16 mouse cellular contexts compared by ENCODE assay signal in the genomic region with DNA sequence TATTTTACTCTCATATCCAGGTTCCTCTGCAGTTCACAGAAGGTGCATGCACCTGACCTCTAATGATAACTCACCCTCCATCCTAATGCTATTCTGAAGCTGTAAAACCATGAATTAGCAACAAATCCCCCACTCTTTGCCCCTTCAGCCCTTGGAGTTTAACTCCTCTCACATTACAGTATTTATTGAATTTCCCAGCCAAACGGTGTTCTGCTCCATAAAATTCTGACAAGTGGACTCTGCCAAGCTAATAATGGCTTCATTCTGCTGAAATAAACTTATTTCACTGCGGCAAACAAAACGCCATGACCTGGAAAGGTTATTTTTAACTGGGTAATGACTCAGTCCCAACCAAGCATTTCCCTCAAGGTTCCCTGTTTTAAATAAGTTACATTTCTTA.
DNase-seq lines count a peak whose midpoint lies in the region; ATAC-seq and TF ChIP-seq lines count a peak whose summit lies in the region.
"Had no signal": no experiment of that assay in that cellular context is flagged by ENCODE, and none has a peak within 500 bp of the region (broad histone marks: within the 10 kb centered on the region; RNA-seq: fewer than 3 reads in every experiment).

No protein-coding gene starts in this region.

- intact Hi-C loops in heart, postnatal 36 days (cut with DNase I) = no loop called here

- H3K9me3 ChIP-seq in heart, postnatal 0 days (replicated peaks; ENCODE audit: control insufficient read depth, low read length) = no peaks in the 10 kb centered on the region
- no peaks in the 10 kb centered on the region for H3K9me3 ChIP-seq in stomach, embryonic 14.5 days (ENCODE audit: control insufficient read depth, low read depth, low read length)
- no peaks in the 10 kb centered on the region for H3K9me3 ChIP-seq in stomach, postnatal 0 days (ENCODE audit: control insufficient read depth, low read length)
- no peaks in the 10 kb centered on the region for H3K9me3 ChIP-seq in limb, embryonic 10.5 days (replicated peaks)
- H3K9me3 ChIP-seq: liver, embryonic 12.5 days had no signal

- H3K4me3 ChIP-seq in heart, postnatal 0 days (ENCODE audit: low read depth, low read length) = no peak overlapping the region
- no peak overlapping the region for H3K4me3 ChIP-seq in stomach, embryonic 14.5 days (ENCODE audit: low read depth, low read length)
- no peak overlapping the region for H3K4me3 ChIP-seq in stomach, postnatal 0 days (ENCODE audit: low read depth, low read length)
- H3K4me3 ChIP-seq in limb, embryonic 10.5 days = no peak overlapping the region
- H3K4me3 ChIP-seq: liver, embryonic 12.5 days had no signal

- no peak overlapping the region for H3K27ac ChIP-seq in heart, postnatal 0 days (ENCODE audit: low read depth)
- no peak overlapping the region for H3K27ac ChIP-seq in stomach, embryonic 14.5 days (ENCODE audit: low read length)
- no peak overlapping the region for H3K27ac ChIP-seq in stomach, postnatal 0 days (replicated peaks)
- 0 out of 2 replicates have a peak overlapping the region, but pooled peaks have one; percentile 25 for H3K27ac ChIP-seq in limb, embryonic 10.5 days
- H3K27ac ChIP-seq: hindbrain, embryonic 14.5 days; liver, embryonic 12.5 days had no signal

- peak overlapping the region; percentile 31; the same call in 1 of the 2 replicates for H3K4me2 ChIP-seq in heart, postnatal 0 days (ENCODE audit: low read depth, low read length)
- 0 out of 2 replicates have a peak overlapping the region, but pooled peaks have one; percentile 13 for H3K4me2 ChIP-seq in stomach, embryonic 14.5 days (replicated peaks; ENCODE audit: low read depth, low read length)
- no peak overlapping the region for H3K4me2 ChIP-seq in stomach, postnatal 0 days (replicated peaks; ENCODE audit: low read depth)
- H3K4me2 ChIP-seq: hindbrain, embryonic 14.5 days; liver, embryonic 12.5 days had no signal

- no peak overlapping the region for H3K9ac ChIP-seq in heart, postnatal 0 days (replicated peaks; ENCODE audit: low read depth, low read length)
- no peak overlapping the region for H3K9ac ChIP-seq in stomach, embryonic 14.5 days (replicated peaks; ENCODE audit: low read depth, low read length)
- H3K9ac ChIP-seq in stomach, postnatal 0 days (ENCODE audit: low read length) = no peak overlapping the region
- H3K9ac ChIP-seq: forebrain, postnatal 0 days; hindbrain, embryonic 14.5 days; liver, embryonic 12.5 days had no signal

- WGBS in heart, postnatal 0 days = 38% methylated on average over 3 of the region's 3 CpGs
- WGBS in stomach, embryonic 14.5 days = 26% methylated on average over 3 of the region's 3 CpGs
- 37% methylated on average over 3 of the region's 3 CpGs for WGBS in stomach, postnatal 0 days
- WGBS in limb, embryonic 10.5 days = 54% methylated on average over 3 of the region's 3 CpGs

- no peak for TF ChIP-seq EP300 in heart, postnatal 0 days (IDR thresholded peaks at IDR 0.05; ENCODE audit: low read depth)
- no peak for TF ChIP-seq EP300 in stomach, postnatal 0 days (optimal IDR thresholded peaks at IDR 0.05)

- no peak for ATAC-seq in heart, postnatal 0 days (ENCODE audit: insufficient read depth, low read depth)
- ATAC-seq in stomach, embryonic 14.5 days (ENCODE audit: insufficient number of reproducible peaks, insufficient read depth, low FRiP score, low read depth) = no peak
- no peak for ATAC-seq in stomach, postnatal 0 days (ENCODE audit: low FRiP score, low TSS enrichment)
- ATAC-seq: forebrain, postnatal 0 days; liver, embryonic 12.5 days had no signal

- H3K4me1 ChIP-seq in heart, postnatal 0 days (ENCODE audit: control insufficient read depth, insufficient read depth) = peaks cover 34% of the 10 kb centered on the region
- H3K4me1 ChIP-seq in stomach, embryonic 14.5 days (ENCODE audit: control insufficient read depth, insufficient read depth, low read length) = peaks cover 6% of the 10 kb centered on the region
- no peaks in the 10 kb centered on the region for H3K4me1 ChIP-seq in stomach, postnatal 0 days (replicated peaks; ENCODE audit: control insufficient read depth, insufficient read depth)
- peaks cover 60% of the 10 kb centered on the region for H3K4me1 ChIP-seq in limb, embryonic 10.5 days
- H3K4me1 ChIP-seq: liver, embryonic 12.5 days had no signal

- H3K36me3 ChIP-seq in heart, postnatal 0 days (replicated peaks; ENCODE audit: control insufficient read depth, insufficient read depth, low read length) = no peaks in the 10 kb centered on the region
- H3K36me3 ChIP-seq in stomach, embryonic 14.5 days (ENCODE audit: control insufficient read depth, insufficient read depth, low read length) = no peaks in the 10 kb centered on the region
- no peaks in the 10 kb centered on the region for H3K36me3 ChIP-seq in stomach, postnatal 0 days (ENCODE audit: control insufficient read depth, insufficient read depth, low read length)
- no peaks in the 10 kb centered on the region for H3K36me3 ChIP-seq in limb, embryonic 10.5 days
- H3K36me3 ChIP-seq: liver, embryonic 12.5 days had no signal

- H3K27me3 ChIP-seq in heart, postnatal 0 days (ENCODE audit: control insufficient read depth, insufficient read depth, low read length) = no peaks in the 10 kb centered on the region
- H3K27me3 ChIP-seq in stomach, embryonic 14.5 days (ENCODE audit: control insufficient read depth, insufficient read depth, low read length) = no peaks in the 10 kb centered on the region
- H3K27me3 ChIP-seq in stomach, postnatal 0 days (ENCODE audit: control insufficient read depth, insufficient read depth, low read length) = no peaks in the 10 kb centered on the region
- no peaks in the 10 kb centered on the region for H3K27me3 ChIP-seq in limb, embryonic 10.5 days (ENCODE audit: low read depth, poor library complexity, severe bottlenecking)
- H3K27me3 ChIP-seq: liver, embryonic 12.5 days had no signal

- DNase-seq in heart, postnatal 0 days (ENCODE audit: low spot score) = no peak
- DNase-seq in heart, postnatal 36 days = no peak
- no peak for DNase-seq in stomach, postnatal 0 days (ENCODE audit: low spot score)
- DNase-seq in limb, embryonic 10.5 days (ENCODE audit: low spot score) = no peak
- DNase-seq in layer of hippocampus, postnatal 14 days (ENCODE audit: low spot score in 2 of 2) = no peak
- DNase-seq in thymus, postnatal 0 days (ENCODE audit: low spot score) = no peak
- DNase-seq: cerebellum, adult 9-11 months; embryo, embryonic 11 days; forebrain, postnatal 0 days; gastrocnemius, postnatal 10 days; heart, postnatal 10 days; lung, postnatal 10 days; thymus, postnatal 36 days had no signal

- TF ChIP-seq CTCF in heart, postnatal 0 days (IDR thresholded peaks at IDR 0.05; ENCODE audit: low read depth) = no peak
- TF ChIP-seq CTCF in stomach, postnatal 0 days (IDR thresholded peaks at IDR 0.05; ENCODE audit: low read depth) = no peak
